Mouse (Mus musculus): ENCODE data around the gene Ntn1. TPM values are rescaled to one million over a fixed set of nuclear protein-coding genes. Genes with fewer than 3 reads are reported as not detected.

Gene Ntn1
- polyA plus RNA-seq, 1 experiment from 2014 or later: 4.6 TPM

DNA sequence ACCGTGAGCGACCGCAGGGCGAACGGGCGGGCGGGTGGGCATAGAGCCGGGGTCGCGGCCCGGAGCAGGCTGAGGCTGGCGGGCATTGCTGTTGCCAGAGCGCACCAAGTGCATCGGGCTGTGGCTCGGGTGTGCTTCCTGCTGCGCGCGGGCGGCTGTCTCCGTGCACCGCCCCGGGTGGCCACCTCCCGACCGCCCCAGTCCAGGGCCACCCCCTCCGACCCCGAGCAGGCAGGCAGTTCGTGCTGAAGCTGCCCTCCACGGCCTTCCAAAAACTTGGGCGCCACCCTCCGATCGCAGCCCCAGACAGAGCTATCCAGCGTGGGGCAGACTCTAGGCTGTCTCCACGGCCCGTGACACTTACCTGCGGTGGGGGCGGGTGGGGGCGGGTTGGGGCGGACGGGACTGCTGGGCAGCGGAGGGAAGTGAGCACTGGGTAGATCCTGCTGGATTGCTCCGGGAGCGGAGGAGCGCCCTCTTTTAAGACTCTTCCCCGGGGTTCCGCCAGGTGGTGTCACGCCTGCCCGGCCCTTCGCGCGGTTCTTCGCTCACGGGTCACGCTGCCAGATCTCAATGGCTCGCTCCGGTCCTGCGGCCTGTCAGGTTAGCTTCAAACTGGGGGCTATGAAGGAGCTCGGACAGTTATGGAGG lies 477 bp downstream of the Ntn1 start:
- peak; percentile 66 for ATAC-seq (ENCODE audit: low read depth)

DNA sequence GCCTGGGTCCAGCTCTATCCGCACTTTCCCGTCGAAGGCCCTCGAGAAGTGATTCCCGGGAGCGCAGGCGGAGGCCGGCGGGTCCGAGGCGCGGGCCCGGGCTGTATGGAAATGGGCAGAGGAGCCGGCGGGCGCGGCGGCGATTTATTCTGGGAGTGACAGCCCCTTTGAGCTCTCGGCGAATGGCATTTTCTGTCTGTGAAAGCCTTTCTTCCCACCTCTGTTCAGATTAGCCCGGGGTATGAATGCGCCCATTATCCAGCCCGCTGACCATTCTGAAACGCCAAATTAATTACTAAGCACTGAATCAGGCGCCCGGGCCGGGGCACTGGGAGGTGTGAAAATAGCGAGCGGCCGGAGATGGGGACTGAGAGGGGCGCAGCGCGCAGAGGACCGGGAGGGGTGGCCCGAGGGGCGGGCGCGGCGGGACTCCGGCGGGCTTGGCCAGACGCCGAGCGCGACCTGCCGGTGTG lies 1.0 kb downstream of the Ntn1 start:
- no peaks in the 10 kb centered on the region for H3K36me3 ChIP-seq (ENCODE audit: control insufficient read depth, insufficient read depth, low read length)
- H3K4me1 ChIP-seq (ENCODE audit: control insufficient read depth, insufficient read depth, low read length): peaks cover 6% of the 10 kb centered on the region; the same call in 1 of the 2 replicates
- ATAC-seq (ENCODE audit: low read depth) (peak; percentile 60), DNase-seq (ENCODE audit: low spot score) (peak; percentile 60)
- under 1% methylated on average over 36 of the region's 47 CpGs for WGBS
- peak overlapping the region; percentile 63 for H3K9ac ChIP-seq (ENCODE audit: low read depth, low read length)
- H3K4me2 ChIP-seq (ENCODE audit: low read depth, low read length): peak overlapping the region; percentile 90
- H3K9me3 ChIP-seq (ENCODE audit: control insufficient read depth, low read length): peaks cover 5% of the 10 kb centered on the region
- H3K27me3 ChIP-seq (replicated peaks; ENCODE audit: control insufficient read depth, insufficient read depth, low read length): peaks cover 79% of the 10 kb centered on the region
- H3K4me3 ChIP-seq (ENCODE audit: low read depth, low read length): peak overlapping the region; percentile 54
- no peak overlapping the region for H3K27ac ChIP-seq (replicated peaks; ENCODE audit: low read depth, low read length)

More for the DNA sequence above, 477 bp downstream of the Ntn1 start:
- Histone ChIP-seq H3K27ac (replicated peaks; ENCODE audit: low read depth, low read length) (no peak overlapping the region), H3K4me1 (ENCODE audit: control insufficient read depth, insufficient read depth, low read length) (peaks cover 6% of the 10 kb centered on the region; the same call in 1 of the 2 replicates), H3K27me3 (replicated peaks; ENCODE audit: control insufficient read depth, insufficient read depth, low read length) (peaks cover 73% of the 10 kb centered on the region), H3K9me3 (ENCODE audit: control insufficient read depth, low read length) (peaks cover 5% of the 10 kb centered on the region), H3K4me3 (ENCODE audit: low read depth, low read length) (peak overlapping the region; percentile 54), H3K36me3 (ENCODE audit: control insufficient read depth, insufficient read depth, low read length) (no peaks in the 10 kb centered on the region), H3K4me2 (ENCODE audit: low read depth, low read length) (peak overlapping the region; percentile 90), H3K9ac (ENCODE audit: low read depth, low read length) (peak overlapping the region; percentile 63)
- peak; percentile 43 for DNase-seq (ENCODE audit: low spot score)
- 0% methylated on average over 20 of the region's 57 CpGs for WGBS

DNA sequence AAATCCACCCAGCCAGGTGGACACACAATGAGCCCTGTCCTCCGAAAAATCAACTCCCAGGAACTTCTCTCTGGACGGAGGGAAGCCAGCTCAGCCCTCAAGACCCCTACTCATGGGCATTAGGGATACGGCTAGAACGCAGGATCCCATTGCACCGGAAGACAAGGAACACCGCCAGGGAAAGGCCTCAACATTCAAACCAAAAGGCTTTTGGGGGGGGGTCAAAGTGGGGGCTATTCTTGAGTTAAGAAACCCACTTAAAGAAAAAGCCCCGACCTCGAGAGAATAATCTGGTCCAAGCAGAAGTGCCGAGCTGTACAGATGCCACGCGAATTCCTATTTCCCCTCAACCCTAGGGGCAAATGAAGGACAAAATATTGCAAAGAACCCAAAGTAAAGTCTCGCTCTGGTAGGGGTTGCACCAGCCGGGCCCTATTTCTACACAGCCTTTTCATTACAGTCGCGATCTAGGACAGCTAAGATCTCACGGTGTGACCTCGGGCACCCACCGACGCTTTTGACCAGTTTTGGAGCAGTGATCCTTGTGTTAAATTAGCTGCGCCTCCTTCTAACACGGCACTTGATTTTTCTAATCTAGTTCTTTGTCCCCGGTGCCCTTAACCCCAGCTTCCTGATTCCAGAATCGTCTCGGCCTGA lies 1.6 kb downstream of the Ntn1 start:
- Histone ChIP-seq H3K36me3 (ENCODE audit: control insufficient read depth, insufficient read depth, low read length) (no peaks in the 10 kb centered on the region), H3K9me3 (ENCODE audit: control insufficient read depth, low read length) (peaks cover 5% of the 10 kb centered on the region), H3K9ac (ENCODE audit: low read depth, low read length) (peak overlapping the region; percentile 63; the same call in 1 of the 2 replicates), H3K27ac (replicated peaks; ENCODE audit: low read depth, low read length) (no peak overlapping the region), H3K4me3 (ENCODE audit: low read depth, low read length) (peak overlapping the region; percentile 54), H3K4me2 (ENCODE audit: low read depth, low read length) (peak overlapping the region; percentile 90), H3K4me1 (ENCODE audit: control insufficient read depth, insufficient read depth, low read length) (peaks cover 6% of the 10 kb centered on the region; the same call in 1 of the 2 replicates), H3K27me3 (replicated peaks; ENCODE audit: control insufficient read depth, insufficient read depth, low read length) (peaks cover 83% of the 10 kb centered on the region)
- DNase-seq (ENCODE audit: low spot score): no peak
- ATAC-seq (ENCODE audit: low read depth): no peak
- 15% methylated on average over 24 of the region's 24 CpGs for WGBS

- no peak overlapping the region for H3K4me3 ChIP-seq (ENCODE audit: low read depth, low read length)
- H3K9me3 ChIP-seq (ENCODE audit: control insufficient read depth, low read length): peaks cover 5% of the 10 kb centered on the region
- WGBS: 50% methylated on average over 5 of the region's 5 CpGs
- peaks cover 6% of the 10 kb centered on the region; the same call in 1 of the 2 replicates for H3K4me1 ChIP-seq (ENCODE audit: control insufficient read depth, insufficient read depth, low read length)
- H3K4me2 ChIP-seq (ENCODE audit: low read depth, low read length): no peak overlapping the region
- DNase-seq (ENCODE audit: low spot score): no peak
- H3K27me3 ChIP-seq (replicated peaks; ENCODE audit: control insufficient read depth, insufficient read depth, low read length): peaks cover 94% of the 10 kb centered on the region
- no peak overlapping the region for H3K27ac ChIP-seq (replicated peaks; ENCODE audit: low read depth, low read length)
- no peaks in the 10 kb centered on the region for H3K36me3 ChIP-seq (ENCODE audit: control insufficient read depth, insufficient read depth, low read length)
- ATAC-seq (ENCODE audit: low read depth): no peak
- H3K9ac ChIP-seq (ENCODE audit: low read depth, low read length): no peak overlapping the region
Observed at GRCm38 (mm10) chr11:68395546-68395945, 5.1 kb downstream of the Ntn1 start.

GRCm38 (mm10) chr11:68394749-68395148 lies 5.9 kb downstream of the Ntn1 start:
- H3K9ac ChIP-seq (ENCODE audit: low read depth, low read length): no peak overlapping the region
- DNase-seq (ENCODE audit: low spot score) (no peak), ATAC-seq (ENCODE audit: low read depth) (no peak)

GRCm38 (mm10) chr11:68393897-68394490 lies 6.6 kb downstream of the Ntn1 start:
- 36% methylated on average over 2 of the region's 2 CpGs for WGBS
- H3K27ac ChIP-seq (replicated peaks; ENCODE audit: low read depth, low read length): no peak overlapping the region
- no peak overlapping the region for H3K4me3 ChIP-seq (ENCODE audit: low read depth, low read length)
- no peaks in the 10 kb centered on the region for H3K36me3 ChIP-seq (ENCODE audit: control insufficient read depth, insufficient read depth, low read length)
- peaks cover 5% of the 10 kb centered on the region for H3K9me3 ChIP-seq (ENCODE audit: control insufficient read depth, low read length)
- ATAC-seq (ENCODE audit: low read depth) (no peak), DNase-seq (ENCODE audit: low spot score) (no peak)
- peaks cover 3% of the 10 kb centered on the region; the same call in 1 of the 2 replicates for H3K4me1 ChIP-seq (ENCODE audit: control insufficient read depth, insufficient read depth, low read length)
- H3K4me2 ChIP-seq (ENCODE audit: low read depth, low read length): no peak overlapping the region
- no peak overlapping the region for H3K9ac ChIP-seq (ENCODE audit: low read depth, low read length)
- H3K27me3 ChIP-seq (replicated peaks; ENCODE audit: control insufficient read depth, insufficient read depth, low read length): peaks cover 90% of the 10 kb centered on the region

More at GRCm38 (mm10) chr11:68394749-68395148, 5.9 kb downstream of the Ntn1 start:
- WGBS: 41% methylated on average over 4 of the region's 4 CpGs
- Histone ChIP-seq H3K36me3 (ENCODE audit: control insufficient read depth, insufficient read depth, low read length) (no peaks in the 10 kb centered on the region), H3K27ac (replicated peaks; ENCODE audit: low read depth, low read length) (no peak overlapping the region), H3K4me1 (ENCODE audit: control insufficient read depth, insufficient read depth, low read length) (peaks cover 4% of the 10 kb centered on the region; the same call in 1 of the 2 replicates), H3K9me3 (ENCODE audit: control insufficient read depth, low read length) (peaks cover 5% of the 10 kb centered on the region), H3K27me3 (replicated peaks; ENCODE audit: control insufficient read depth, insufficient read depth, low read length) (peaks cover 90% of the 10 kb centered on the region), H3K4me3 (ENCODE audit: low read depth, low read length) (no peak overlapping the region), H3K4me2 (ENCODE audit: low read depth, low read length) (no peak overlapping the region)

GRCm38 (mm10) chr11:68390381-68391287 lies 10.0 kb downstream of the Ntn1 start:
- Histone ChIP-seq H3K9me3 (ENCODE audit: control insufficient read depth, low read length) (no peaks in the 10 kb centered on the region), H3K27me3 (replicated peaks; ENCODE audit: control insufficient read depth, insufficient read depth, low read length) (peaks cover 82% of the 10 kb centered on the region), H3K4me1 (ENCODE audit: control insufficient read depth, insufficient read depth, low read length) (peaks cover 5% of the 10 kb centered on the region; the same call in 1 of the 2 replicates), H3K9ac (ENCODE audit: low read depth, low read length) (no peak overlapping the region), H3K4me2 (ENCODE audit: low read depth, low read length) (no peak overlapping the region), H3K4me3 (ENCODE audit: low read depth, low read length) (no peak overlapping the region), H3K27ac (replicated peaks; ENCODE audit: low read depth, low read length) (no peak overlapping the region), H3K36me3 (ENCODE audit: control insufficient read depth, insufficient read depth, low read length) (no peaks in the 10 kb centered on the region)
- DNase-seq (ENCODE audit: low spot score): no peak
- 6% methylated on average over 19 of the region's 19 CpGs for WGBS
- ATAC-seq (ENCODE audit: low read depth): no peak

GRCm38 (mm10) chr11:68389621-68390020 lies 11.0 kb downstream of the Ntn1 start:
- Histone ChIP-seq H3K9ac (ENCODE audit: low read depth, low read length) (no peak overlapping the region), H3K36me3 (ENCODE audit: control insufficient read depth, insufficient read depth, low read length) (no peaks in the 10 kb centered on the region), H3K4me1 (ENCODE audit: control insufficient read depth, insufficient read depth, low read length) (peaks cover 13% of the 10 kb centered on the region), H3K4me3 (ENCODE audit: low read depth, low read length) (no peak overlapping the region), H3K27ac (replicated peaks; ENCODE audit: low read depth, low read length) (no peak overlapping the region), H3K9me3 (ENCODE audit: control insufficient read depth, low read length) (no peaks in the 10 kb centered on the region), H3K4me2 (ENCODE audit: low read depth, low read length) (no peak overlapping the region), H3K27me3 (replicated peaks; ENCODE audit: control insufficient read depth, insufficient read depth, low read length) (peaks cover 82% of the 10 kb centered on the region)
- 9% methylated on average over 8 of the region's 8 CpGs for WGBS
- DNase-seq (ENCODE audit: low spot score): no peak
- ATAC-seq (ENCODE audit: low read depth): no peak
